Mouse (Mus musculus): ENCODE results near the gene Nr5a1. TPM values are rescaled to one million over a fixed set of nuclear protein-coding genes. Genes with fewer than 3 reads are reported as not detected.
A peak's percentile ranks its signal among the peaks of the same experiment; 100 is the strongest.

The Nr5a1 gene
- 0.09 TPM in 1 of 2 replicates, not detected in the other for polyA plus RNA-seq (2015; fragmentation: Nextera tagmentation; extraction: Ambion mirVana)

- WGBS = 92% methylated on average over 12 of the region's 13 CpGs
- Histone ChIP-seq H3K36me3 (no peaks in the 10 kb centered on the region), H3K9ac (no peak within 1 kb of the TSS), H3K27me3 (peaks cover 57% of the 10 kb centered on the region), H3K4me3 (no peak within 1 kb of the TSS), H3K4me1 (replicated peaks) (peaks cover 22% of the 10 kb centered on the region), H3K4me2 (no peak within 1 kb of the TSS), H3K27ac (no peak within 1 kb of the TSS), H3K9me3 (no peaks in the 10 kb centered on the region)
- ATAC-seq (ENCODE audit: low FRiP score) = no peak
These were observed at the start of gene Nr5a1 for GRCm38 (mm10) chr2:38714324-38714723. Gene Nr5a1, minus strand, starts transcription at chr2:38714542.

- Histone ChIP-seq H3K9me3 (no peaks in the 10 kb centered on the region), H3K9ac (no peak overlapping the region), H3K4me1 (replicated peaks) (peaks cover 4% of the 10 kb centered on the region; the same call in 1 of the 2 replicates), H3K36me3 (peaks cover 13% of the 10 kb centered on the region), H3K4me2 (no peak overlapping the region), H3K27me3 (no peaks in the 10 kb centered on the region), H3K27ac (no peak overlapping the region), H3K4me3 (no peak overlapping the region)
- no peak; the same call in 1 of the 2 replicates for ATAC-seq (ENCODE audit: low FRiP score)
- 84% methylated on average over 3 of the region's 3 CpGs for WGBS
These were observed 25.5 kb upstream of the Nr5a1 start for GRCm38 (mm10) chr2:38739847-38740246.

- no peaks in the 10 kb centered on the region for H3K9me3 ChIP-seq
- no peaks in the 10 kb centered on the region for H3K27me3 ChIP-seq
- ATAC-seq (ENCODE audit: low FRiP score) = peak; percentile 79
- no peak overlapping the region for H3K27ac ChIP-seq
- no peak overlapping the region for H3K9ac ChIP-seq
- peaks cover 4% of the 10 kb centered on the region; the same call in 1 of the 2 replicates for H3K4me1 ChIP-seq (replicated peaks)
- H3K36me3 ChIP-seq = peaks cover 13% of the 10 kb centered on the region
- no peak overlapping the region for H3K4me3 ChIP-seq
- WGBS = 19% methylated on average over 7 of the region's 7 CpGs
- H3K4me2 ChIP-seq = no peak overlapping the region
These were observed 25.1 kb upstream of the Nr5a1 start for GRCm38 (mm10) chr2:38739410-38739809.

GRCm38 (mm10) chr2:38738601-38739301 lies 24.4 kb upstream of the Nr5a1 start:
- WGBS = 88% methylated on average over 14 of the region's 14 CpGs
- Histone ChIP-seq H3K27ac (no peak overlapping the region), H3K4me3 (no peak overlapping the region), H3K9me3 (no peaks in the 10 kb centered on the region), H3K9ac (no peak overlapping the region), H3K27me3 (no peaks in the 10 kb centered on the region), H3K4me2 (no peak overlapping the region), H3K36me3 (peaks cover 15% of the 10 kb centered on the region), H3K4me1 (replicated peaks) (0 out of 2 replicates have a peak, but pooled peaks cover under 1% of the 10 kb centered on the region)
- ATAC-seq (ENCODE audit: low FRiP score) = no peak

- Histone ChIP-seq H3K36me3 (peaks cover 9% of the 10 kb centered on the region), H3K27me3 (no peaks in the 10 kb centered on the region), H3K9me3 (no peaks in the 10 kb centered on the region), H3K4me1 (replicated peaks) (no peaks in the 10 kb centered on the region), H3K4me3 (no peak overlapping the region), H3K4me2 (no peak overlapping the region), H3K27ac (no peak overlapping the region), H3K9ac (no peak overlapping the region)
- no peak for ATAC-seq (ENCODE audit: low FRiP score)
These were observed 21.4 kb upstream of the Nr5a1 start for GRCm38 (mm10) chr2:38735740-38736139.

GRCm38 (mm10) chr2:38734721-38735120 lies 20.4 kb upstream of the Nr5a1 start:
- H3K27ac ChIP-seq = no peak overlapping the region
- no peak overlapping the region for H3K4me2 ChIP-seq
- no peak for ATAC-seq (ENCODE audit: low FRiP score)
- H3K9ac ChIP-seq = no peak overlapping the region
- no peak overlapping the region for H3K4me3 ChIP-seq
- H3K4me1 ChIP-seq (replicated peaks) = no peaks in the 10 kb centered on the region
- no peaks in the 10 kb centered on the region for H3K9me3 ChIP-seq
- H3K27me3 ChIP-seq = no peaks in the 10 kb centered on the region
- peaks cover 19% of the 10 kb centered on the region for H3K36me3 ChIP-seq
- WGBS = 64% methylated on average over 5 of the region's 5 CpGs

GRCm38 (mm10) chr2:38730331-38730827 lies 16.0 kb upstream of the Nr5a1 start:
- 94% methylated on average over 6 of the region's 6 CpGs for WGBS
- Histone ChIP-seq H3K4me3 (no peak overlapping the region), H3K4me2 (no peak overlapping the region), H3K36me3 (peaks cover 23% of the 10 kb centered on the region), H3K9me3 (no peaks in the 10 kb centered on the region), H3K27me3 (no peaks in the 10 kb centered on the region), H3K4me1 (replicated peaks) (no peaks in the 10 kb centered on the region), H3K27ac (no peak overlapping the region), H3K9ac (no peak overlapping the region)
- no peak for ATAC-seq (ENCODE audit: low FRiP score)

- Histone ChIP-seq H3K9ac (no peak overlapping the region), H3K9me3 (no peaks in the 10 kb centered on the region), H3K4me1 (replicated peaks) (peaks cover 14% of the 10 kb centered on the region), H3K36me3 (peaks cover 17% of the 10 kb centered on the region), H3K4me3 (no peak overlapping the region), H3K27ac (no peak overlapping the region), H3K4me2 (no peak overlapping the region), H3K27me3 (no peaks in the 10 kb centered on the region)
- ATAC-seq (ENCODE audit: low FRiP score) = no peak
- 37% methylated on average over 3 of the region's 3 CpGs for WGBS
These were observed 11.1 kb upstream of the Nr5a1 start for GRCm38 (mm10) chr2:38725427-38725826.

- ATAC-seq (ENCODE audit: low FRiP score) = no peak
- 85% methylated on average over 4 of the region's 4 CpGs for WGBS
- Histone ChIP-seq H3K9me3 (no peaks in the 10 kb centered on the region), H3K27ac (no peak overlapping the region), H3K36me3 (peaks cover 10% of the 10 kb centered on the region), H3K4me3 (no peak overlapping the region), H3K27me3 (no peaks in the 10 kb centered on the region), H3K4me1 (replicated peaks) (peaks cover 14% of the 10 kb centered on the region), H3K9ac (no peak overlapping the region), H3K4me2 (no peak overlapping the region)
These were observed 9.0 kb upstream of the Nr5a1 start for GRCm38 (mm10) chr2:38723378-38723777.

GRCm38 (mm10) chr2:38722076-38722475 lies 7.7 kb upstream of the Nr5a1 start:
- no peak overlapping the region for H3K27ac ChIP-seq
- H3K36me3 ChIP-seq = peaks cover 3% of the 10 kb centered on the region
- H3K4me2 ChIP-seq = no peak overlapping the region
- H3K4me1 ChIP-seq (replicated peaks) = peaks cover 14% of the 10 kb centered on the region
- 41% methylated on average over 4 of the region's 4 CpGs for WGBS
- no peak for ATAC-seq (ENCODE audit: low FRiP score)
- H3K9me3 ChIP-seq = no peaks in the 10 kb centered on the region
- no peaks in the 10 kb centered on the region for H3K27me3 ChIP-seq
- no peak overlapping the region for H3K4me3 ChIP-seq
- no peak overlapping the region for H3K9ac ChIP-seq

GRCm38 (mm10) chr2:38720661-38721060 lies 6.3 kb upstream of the Nr5a1 start:
- no peaks in the 10 kb centered on the region; the same call in 1 of the 2 replicates for H3K36me3 ChIP-seq
- no peak overlapping the region for H3K4me3 ChIP-seq
- no peak overlapping the region for H3K4me2 ChIP-seq
- 47% methylated on average over 2 of the region's 2 CpGs for WGBS
- H3K27ac ChIP-seq = no peak overlapping the region
- H3K9me3 ChIP-seq = no peaks in the 10 kb centered on the region
- ATAC-seq (ENCODE audit: low FRiP score) = no peak
- peaks cover 14% of the 10 kb centered on the region for H3K4me1 ChIP-seq (replicated peaks)
- 0 out of 2 replicates have a peak, but pooled peaks cover 3% of the 10 kb centered on the region for H3K27me3 ChIP-seq
- H3K9ac ChIP-seq = no peak overlapping the region

- peaks cover 9% of the 10 kb centered on the region for H3K27me3 ChIP-seq
- WGBS = 79% methylated on average over 6 of the region's 6 CpGs
- no peak overlapping the region for H3K4me3 ChIP-seq
- no peaks in the 10 kb centered on the region for H3K9me3 ChIP-seq
- ATAC-seq (ENCODE audit: low FRiP score) = no peak
- H3K36me3 ChIP-seq = no peaks in the 10 kb centered on the region; the same call in 1 of the 2 replicates
- H3K27ac ChIP-seq = no peak overlapping the region
- peaks cover 14% of the 10 kb centered on the region for H3K4me1 ChIP-seq (replicated peaks)
- H3K9ac ChIP-seq = no peak overlapping the region
- no peak overlapping the region for H3K4me2 ChIP-seq
These were observed 5.0 kb upstream of the Nr5a1 start for GRCm38 (mm10) chr2:38719354-38719753.

- Histone ChIP-seq H3K4me3 (no peak overlapping the region), H3K36me3 (no peaks in the 10 kb centered on the region), H3K4me1 (replicated peaks) (peaks cover 13% of the 10 kb centered on the region), H3K4me2 (no peak overlapping the region), H3K9ac (no peak overlapping the region), H3K9me3 (no peaks in the 10 kb centered on the region), H3K27me3 (peaks cover 15% of the 10 kb centered on the region), H3K27ac (no peak overlapping the region)
- WGBS = 65% methylated on average over 8 of the region's 8 CpGs
- ATAC-seq (ENCODE audit: low FRiP score) = no peak
These were observed 4.3 kb upstream of the Nr5a1 start for GRCm38 (mm10) chr2:38718676-38719075.

All from hindbrain, embryonic 13.5 days (tissue).